Comparison of ENCODE assay signal across 8 mouse cellular contexts in genomic region chrX:169994866-169995711, GRCm38 (mm10). TPM values are rescaled to one million over a fixed set of nuclear protein-coding genes. Genes with fewer than 3 reads are reported as not detected.
A peak's percentile ranks its signal among the peaks of the same experiment; 100 is the strongest.
DNase-seq lines count a peak whose midpoint lies in the region; ATAC-seq and TF ChIP-seq lines count a peak whose summit lies in the region.
"Not testable (repeated sequence)": the region's sequence is repeated elsewhere in the genome, so short reads cannot be mapped to it uniquely, and the experiment has no call there.

No protein-coding gene starts in this region.

- not testable (repeated sequence) for TF ChIP-seq CTCF in heart, postnatal 0 days (IDR thresholded peaks at IDR 0.05; ENCODE audit: low read depth)

- H3K4me3 ChIP-seq in heart, postnatal 0 days (ENCODE audit: low read depth, low read length): not testable (repeated sequence)

- H3K4me2 ChIP-seq in heart, postnatal 0 days (ENCODE audit: low read depth, low read length): not testable (repeated sequence)

- not testable (repeated sequence) for ATAC-seq in heart, postnatal 0 days (ENCODE audit: insufficient read depth, low read depth)

- not testable (repeated sequence) for H3K9ac ChIP-seq in heart, postnatal 0 days (replicated peaks; ENCODE audit: low read depth, low read length)

- not testable (repeated sequence) for H3K4me1 ChIP-seq in heart, postnatal 0 days (ENCODE audit: control insufficient read depth, insufficient read depth)

- 46% methylated on average over 2 of the region's 2 CpGs for WGBS in heart, postnatal 0 days

- H3K27ac ChIP-seq in heart, postnatal 0 days (ENCODE audit: low read depth): not testable (repeated sequence)

- peaks cover 31% of the 10 kb centered on the region for H3K9me3 ChIP-seq in heart, postnatal 0 days (replicated peaks; ENCODE audit: control insufficient read depth, low read length)

- peak; percentile 66 for DNase-seq in CD4-positive, CD25-positive, alpha-beta regulatory T cell, adult 2 months (ENCODE audit: low read depth, low spot score)
- peak; percentile 83 for DNase-seq in ZHBTc4 (ENCODE audit: low read depth, low spot score)
- DNase-seq in embryo, embryonic 9.5 days (ENCODE audit: extremely low spot score): peak; percentile 34
- peak; percentile 5 for DNase-seq in heart, postnatal 0 days (ENCODE audit: low spot score)
- peak; percentile 44 for DNase-seq in layer of hippocampus, adult 11-12 months (ENCODE audit: low spot score)
- DNase-seq in mesoderm, embryonic 11.5 days (ENCODE audit: low read depth, low spot score): peak; percentile 90
- DNase-seq in right cerebral cortex, postnatal 10 days (ENCODE audit: low spot score in 2 of 2): peak; percentile 48 to 56
- peak; percentile 18 for DNase-seq in urinary bladder, postnatal 10 days (ENCODE audit: low spot score)

- H3K36me3 ChIP-seq in heart, postnatal 0 days (replicated peaks; ENCODE audit: control insufficient read depth, insufficient read depth, low read length): not testable (repeated sequence)

- not testable (repeated sequence) for H3K27me3 ChIP-seq in heart, postnatal 0 days (ENCODE audit: control insufficient read depth, insufficient read depth, low read length)

- TF ChIP-seq EP300 in heart, postnatal 0 days (IDR thresholded peaks at IDR 0.05; ENCODE audit: low read depth): not testable (repeated sequence)

RNA-seq across cellular contexts. Expression of gene Gm21887, which starts 14.4 kb away (rescaled TPM):
- total RNA-seq in heart, postnatal 0 days (2014; rRNA removed; ENCODE audit: low replicate concordance): 0.88 and 16.5 TPM in 2 replicates
- polyA plus RNA-seq in heart, postnatal 0 days (2015; fragmentation: Nextera tagmentation; extraction: Ambion mirVana): 32.6 and 63.9 TPM in 2 replicates

Comparison
In these comparisons a context has a peak if more than half of its experiments do, and no peak if none do; other contexts are left out.
1. DNase-seq: peak in every context shown above with its lines; median percentile 90 in mesoderm, embryonic 11.5 days; 83 in ZHBTc4; 66 in CD4-positive, CD25-positive, alpha-beta regulatory T cell, adult 2 months; 52 in right cerebral cortex, postnatal 10 days; 44 in layer of hippocampus, adult 11-12 months; 34 in embryo, embryonic 9.5 days; 18 in urinary bladder, postnatal 10 days; 5 in heart, postnatal 0 days.